Mouse (Mus musculus): Measurements from ENCODE around the gene Cdon. TPM values are rescaled to one million over a fixed set of nuclear protein-coding genes. Genes with fewer than 3 reads are reported as not detected.

The Cdon gene
- polyA plus RNA-seq (2012; rRNA removed): 1.2 and 1.8 TPM in 2 replicates

DNA sequence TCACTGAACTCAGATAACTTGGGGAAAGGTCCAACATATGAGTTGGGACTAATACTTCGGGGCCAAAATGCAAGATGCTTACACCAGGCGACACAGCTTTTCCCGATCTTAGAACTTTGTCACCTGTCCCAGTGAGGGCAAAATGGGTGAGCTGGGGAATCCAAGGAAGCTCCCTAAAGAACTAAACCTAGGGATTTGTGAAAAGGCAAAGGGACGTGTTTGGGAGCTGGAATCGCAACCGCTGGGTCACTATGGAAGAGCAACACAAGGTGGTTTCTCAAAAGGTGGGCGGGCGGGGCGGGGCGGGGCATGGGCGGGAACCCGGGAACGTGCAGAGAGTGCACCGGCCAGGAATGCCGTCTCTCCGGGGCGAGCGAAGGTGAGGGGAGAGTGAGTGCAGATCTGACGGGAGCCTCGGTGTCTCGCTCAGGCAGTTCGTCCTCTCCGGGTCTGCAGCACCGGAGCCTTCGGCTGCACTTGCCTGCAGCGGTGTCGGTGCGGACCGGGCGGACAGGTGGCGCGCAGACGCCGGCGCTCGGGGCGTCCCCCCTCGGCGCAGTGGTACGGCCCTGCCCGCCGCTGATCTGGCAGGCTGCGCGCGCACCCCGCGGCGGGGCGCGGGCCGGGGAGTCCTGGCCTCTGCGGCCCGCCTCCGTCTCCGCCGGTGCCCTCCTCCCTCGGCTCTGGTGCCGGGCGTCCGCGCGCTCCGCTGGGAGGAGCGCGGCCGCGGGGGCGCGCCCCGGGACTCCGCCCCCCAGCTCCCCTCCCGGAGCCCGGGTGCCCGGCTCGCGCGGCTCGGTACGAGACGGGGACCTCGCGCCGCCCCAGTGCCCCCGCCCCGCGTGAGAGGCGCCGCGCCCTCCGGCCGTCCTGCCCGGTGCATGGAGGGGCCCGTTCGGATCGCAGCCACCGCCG lies at the start of gene Cdon:
Cdon (plus strand) TSS at position 324 of the 915 bp plus-strand sequence.

DNA sequence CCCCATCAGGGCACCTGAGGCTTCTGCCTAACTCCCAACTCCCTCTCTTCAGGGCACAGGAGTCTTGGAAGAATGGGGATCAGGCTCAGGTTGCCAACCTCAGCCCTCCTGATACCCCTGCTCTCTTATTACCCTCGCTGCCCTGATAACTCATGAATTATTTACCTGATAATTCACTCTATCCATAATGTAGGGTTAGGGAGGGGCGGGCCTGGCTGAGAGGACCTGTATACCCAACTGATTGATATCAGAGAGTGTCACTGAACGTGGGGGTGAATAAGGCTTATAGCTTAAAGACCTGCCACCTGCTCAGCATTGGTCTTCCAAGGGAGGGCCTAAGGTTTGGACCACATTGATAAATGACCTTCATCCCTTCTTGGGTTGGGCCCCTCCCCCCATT lies 97.2 kb downstream of the Cdon start, which contains the start of gene Gm1113:
Gm1113 (minus strand) TSS at position 101 of the 400 bp plus-strand sequence.

Other genes with a start within 250 kb of the Cdon start
- gene Dcps, start 245.1 kb upstream of the Cdon start, polyA plus RNA-seq (2012; rRNA removed): 10.3 and 14.7 TPM in 2 replicates
- 17.3 and 18.4 TPM in 2 replicates for gene Srpr, start 221.0 kb upstream of the Cdon start, polyA plus RNA-seq (2012; rRNA removed)
- 10.5 and 12.8 TPM in 2 replicates for gene Tirap, start 220.8 kb upstream of the Cdon start, polyA plus RNA-seq (2012; rRNA removed)
- 6.0 and 6.2 TPM in 2 replicates for gene Foxred1, start 210.1 kb upstream of the Cdon start, polyA plus RNA-seq (2012; rRNA removed)
- 4.5 and 5.7 TPM in 2 replicates for gene Fam118b, start 153.3 kb upstream of the Cdon start, polyA plus RNA-seq (2012; rRNA removed)
- gene Rpusd4, start 153.3 kb upstream of the Cdon start, polyA plus RNA-seq (2012; rRNA removed): 3.5 and 3.7 TPM in 2 replicates
- not detected in 2 replicates for gene Gm1113, start 97.1 kb downstream of the Cdon start, polyA plus RNA-seq (2012; rRNA removed)
- gene Ddx25, start 137.4 kb downstream of the Cdon start, polyA plus RNA-seq (2012; rRNA removed): 0.02 TPM in 1 of 2 replicates, not detected in the other
- 0.06 and 0.21 TPM in 2 replicates for gene Pus3, start 137.5 kb downstream of the Cdon start, polyA plus RNA-seq (2012; rRNA removed)
- gene Pate2, start 149.2 kb downstream of the Cdon start, polyA plus RNA-seq (2012; rRNA removed): not detected in 2 replicates
- 0.06 and 0.08 TPM in 2 replicates for gene Hyls1, start 149.3 kb downstream of the Cdon start, polyA plus RNA-seq (2012; rRNA removed)
- not detected in 2 replicates for gene Pate4, start 190.8 kb downstream of the Cdon start, polyA plus RNA-seq (2012; rRNA removed)
- gene Pate3, start 227.1 kb downstream of the Cdon start, polyA plus RNA-seq (2012; rRNA removed): not detected in 2 replicates

Measured in stomach, adult 2 months (tissue).